Mouse (Mus musculus): Measurements from ENCODE around the gene Rptor.

Gene Rptor

GRCm38 (mm10) chr11:119907006-119907650 lies 304.4 kb downstream of the Rptor start:
- DNase-seq (ENCODE audit: low spot score in 2 of 2) = no peak

GRCm38 (mm10) chr11:119907711-119908110 lies 305.0 kb downstream of the Rptor start:
- no peak for DNase-seq (ENCODE audit: low spot score in 2 of 2)

- peak; percentile 62 to 65 for DNase-seq (ENCODE audit: low spot score in 2 of 2)
Measured at GRCm38 (mm10) chr11:119909436-119909835, 306.7 kb downstream of the Rptor start.

GRCm38 (mm10) chr11:119912845-119913244 lies 310.1 kb downstream of the Rptor start:
- DNase-seq (ENCODE audit: low spot score in 2 of 2) = no peak

- DNase-seq (ENCODE audit: low spot score in 2 of 2) = peak; percentile 77 to 83
Measured at GRCm38 (mm10) chr11:119913291-119913934, 310.7 kb downstream of the Rptor start, which contains the start of gene Chmp6. Chmp6 (plus strand) TSS chr11:119913441.

GRCm38 (mm10) chr11:119913935-119914314 lies 311.2 kb downstream of the Rptor start:
- no peak for DNase-seq (ENCODE audit: low spot score in 2 of 2)

GRCm38 (mm10) chr11:119914381-119914780 lies 311.7 kb downstream of the Rptor start:
- DNase-seq (ENCODE audit: low spot score in 2 of 2) = no peak

GRCm38 (mm10) chr11:119915666-119916065 lies 313.0 kb downstream of the Rptor start:
- no peak for DNase-seq (ENCODE audit: low spot score in 2 of 2)

GRCm38 (mm10) chr11:119916102-119916790 lies 313.5 kb downstream of the Rptor start:
- DNase-seq (ENCODE audit: low spot score in 2 of 2) = no peak

GRCm38 (mm10) chr11:119916834-119917469 lies 314.2 kb downstream of the Rptor start:
- no peak for DNase-seq (ENCODE audit: low spot score in 2 of 2)

- no peak for DNase-seq (ENCODE audit: low spot score in 2 of 2)
Measured at GRCm38 (mm10) chr11:119918521-119918920, 315.8 kb downstream of the Rptor start.

GRCm38 (mm10) chr11:119919432-119919831 lies 316.7 kb downstream of the Rptor start:
- DNase-seq (ENCODE audit: low spot score in 2 of 2) = no peak

GRCm38 (mm10) chr11:119919897-119920296 lies 317.2 kb downstream of the Rptor start:
- peak; percentile 75 to 83 for DNase-seq (ENCODE audit: low spot score in 2 of 2)

GRCm38 (mm10) chr11:119920668-119921067 lies 318.0 kb downstream of the Rptor start:
- DNase-seq (ENCODE audit: low spot score in 2 of 2) = no peak

- peak; percentile 77 to 88 for DNase-seq (ENCODE audit: low spot score in 2 of 2)
Measured at GRCm38 (mm10) chr11:119925176-119925575, 322.5 kb downstream of the Rptor start.

- no peak for DNase-seq (ENCODE audit: low spot score in 2 of 2)
Measured at GRCm38 (mm10) chr11:119926762-119927161, 324.1 kb downstream of the Rptor start.

GRCm38 (mm10) chr11:119928023-119928681 lies 325.4 kb downstream of the Rptor start:
- DNase-seq (ENCODE audit: low spot score in 2 of 2) = peak; percentile 77 to 82

GRCm38 (mm10) chr11:119929603-119930265 lies 327.0 kb downstream of the Rptor start:
- no peak for DNase-seq (ENCODE audit: low spot score in 2 of 2)

- DNase-seq (ENCODE audit: low spot score in 2 of 2) = no peak
Measured at GRCm38 (mm10) chr11:119931809-119932208, 329.1 kb downstream of the Rptor start.

- peak; percentile 37 to 52 for DNase-seq (ENCODE audit: low spot score in 2 of 2)
Measured at GRCm38 (mm10) chr11:119933142-119933541, 330.4 kb downstream of the Rptor start.
